17 mouse cellular contexts compared by ENCODE assay signal in the genomic region with DNA sequence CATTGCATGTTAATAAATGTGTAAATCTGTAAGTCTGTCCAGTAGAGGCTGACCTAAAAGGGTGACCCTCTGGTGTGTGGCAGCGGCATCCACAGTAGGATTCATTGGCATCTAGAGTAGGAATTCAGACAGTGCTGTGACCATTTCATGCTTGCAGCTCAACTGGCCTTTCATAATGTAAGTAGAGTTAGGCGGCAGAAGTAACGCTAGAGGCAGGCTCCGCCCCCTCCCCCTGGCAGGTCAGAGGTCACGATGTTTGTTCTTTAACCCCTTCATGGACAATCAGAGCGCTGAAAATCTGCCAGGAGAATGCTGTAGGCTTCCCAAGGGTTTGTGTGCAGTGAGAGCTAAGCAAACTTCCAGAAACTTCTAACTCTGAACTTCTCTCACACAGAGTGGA.
DNase-seq lines count a peak whose midpoint lies in the region; ATAC-seq and TF ChIP-seq lines count a peak whose summit lies in the region.
"Had no signal": no experiment of that assay in that cellular context is flagged by ENCODE, and none has a peak within 500 bp of the region (broad histone marks: within the 10 kb centered on the region; RNA-seq: fewer than 3 reads in every experiment).

No protein-coding gene starts in this region.

- no peak overlapping the region for H3K27ac ChIP-seq in kidney, embryonic 15.5 days
- no peak overlapping the region for H3K27ac ChIP-seq in midbrain, embryonic 12.5 days (replicated peaks)
- H3K27ac ChIP-seq in midbrain, embryonic 16.5 days (ENCODE audit: low read length), result no peak overlapping the region
- no peak overlapping the region for H3K27ac ChIP-seq in neural tube, embryonic 11.5 days (ENCODE audit: low read depth, low read length)
- H3K27ac ChIP-seq in heart, adult 2 months, result no peak overlapping the region
- H3K27ac ChIP-seq: embryonic facial prominence, embryonic 15.5 days; heart, embryonic 13.5 days; hindbrain, embryonic 12.5 days; lung, embryonic 15.5 days had no signal

- no peak overlapping the region for H3K4me2 ChIP-seq in kidney, embryonic 15.5 days
- H3K4me2 ChIP-seq in midbrain, embryonic 12.5 days (replicated peaks), result no peak overlapping the region
- H3K4me2 ChIP-seq in midbrain, embryonic 16.5 days (ENCODE audit: low read length), result no peak overlapping the region
- no peak overlapping the region for H3K4me2 ChIP-seq in neural tube, embryonic 11.5 days (ENCODE audit: low read depth)
- H3K4me2 ChIP-seq: embryonic facial prominence, embryonic 15.5 days; heart, embryonic 13.5 days; hindbrain, embryonic 12.5 days; lung, embryonic 15.5 days had no signal

- H3K79me2 ChIP-seq in heart, adult 2 months (replicated peaks; ENCODE audit: control insufficient read depth, insufficient read depth, low read length), result no peaks in the 10 kb centered on the region

- intact Hi-C loops in heart, adult 2 months (cut with DNase I), result loop anchor here (10.0 kb wide), 1 partner anchor 384 kb away; no protein-coding TSS in a partner anchor

- 0 out of 2 replicates have a peak, but pooled peaks cover 2% of the 10 kb centered on the region for H3K9me3 ChIP-seq in kidney, embryonic 15.5 days (replicated peaks)
- no peaks in the 10 kb centered on the region for H3K9me3 ChIP-seq in midbrain, embryonic 12.5 days
- H3K9me3 ChIP-seq in midbrain, embryonic 16.5 days (replicated peaks; ENCODE audit: control insufficient read depth, low read length, poor library complexity, severe bottlenecking), result no peaks in the 10 kb centered on the region
- no peaks in the 10 kb centered on the region for H3K9me3 ChIP-seq in neural tube, embryonic 11.5 days (ENCODE audit: control insufficient read depth, low read length)
- H3K9me3 ChIP-seq: embryonic facial prominence, embryonic 15.5 days; heart, embryonic 13.5 days; hindbrain, embryonic 12.5 days; lung, embryonic 15.5 days had no signal

- no peak for TF ChIP-seq EP300 in heart, adult 2 months (IDR thresholded peaks at IDR 0.05; ENCODE audit: insufficient read depth, low read depth, low read length)

- ATAC-seq in kidney, embryonic 15.5 days (replicated peaks; ENCODE audit: low FRiP score), result no peak
- 0 out of 2 replicates have a peak, but pooled peaks have one; percentile 25 for ATAC-seq in midbrain, embryonic 12.5 days (ENCODE audit: low FRiP score, low read depth)
- ATAC-seq in midbrain, embryonic 16.5 days, result no peak
- ATAC-seq in neural tube, embryonic 11.5 days (ENCODE audit: insufficient read depth, low FRiP score, low TSS enrichment), result no peak
- ATAC-seq: forebrain, embryonic 16.5 days had no signal

- TF ChIP-seq POLR2A in heart, adult 2 months (IDR thresholded peaks at IDR 0.05; ENCODE audit: insufficient read depth, low read depth, low read length), result no peak

- DNase-seq in kidney, adult 9 months, result peak; percentile 34
- DNase-seq in embryo, embryonic 11.5 days (ENCODE audit: low read depth, low spot score), result peak; percentile 19
- peak; percentile 48 for DNase-seq in neural tube, embryonic 11.5 days (ENCODE audit: low spot score)
- no peak for DNase-seq in heart, adult 2 months
- DNase-seq in left cerebral cortex, adult 18-20 months (ENCODE audit: low spot score in 2 of 2), result no peak
- DNase-seq: cerebellum, adult 9-11 months; gastrocnemius, postnatal 10 days; left cerebral cortex, postnatal 4 days had no signal

- 19% methylated on average over 6 of the region's 6 CpGs for WGBS in kidney, embryonic 15.5 days
- WGBS in midbrain, embryonic 12.5 days, result 18% methylated on average over 6 of the region's 6 CpGs
- WGBS in midbrain, embryonic 16.5 days, result 8% methylated on average over 6 of the region's 6 CpGs
- 22% methylated on average over 6 of the region's 6 CpGs for WGBS in neural tube, embryonic 11.5 days
- 40% methylated on average over 6 of the region's 6 CpGs for WGBS in heart, adult 2 months

- H3K27me3 ChIP-seq in kidney, embryonic 15.5 days, result no peaks in the 10 kb centered on the region
- H3K27me3 ChIP-seq in midbrain, embryonic 12.5 days, result no peaks in the 10 kb centered on the region
- H3K27me3 ChIP-seq in midbrain, embryonic 16.5 days (ENCODE audit: control insufficient read depth, insufficient read depth, low read depth, low read length), result no peaks in the 10 kb centered on the region
- H3K27me3 ChIP-seq in neural tube, embryonic 11.5 days (ENCODE audit: control insufficient read depth, insufficient read depth, low read length), result no peaks in the 10 kb centered on the region
- H3K27me3 ChIP-seq in heart, adult 2 months (ENCODE audit: control insufficient read depth, insufficient read depth, low read length), result no peaks in the 10 kb centered on the region
- H3K27me3 ChIP-seq: embryonic facial prominence, embryonic 15.5 days; heart, embryonic 13.5 days; hindbrain, embryonic 12.5 days; lung, embryonic 15.5 days; megakaryocyte, embryonic 14.5 days had no signal

- no peak overlapping the region for H3K4me3 ChIP-seq in kidney, embryonic 15.5 days (replicated peaks)
- no peak overlapping the region for H3K4me3 ChIP-seq in midbrain, embryonic 12.5 days
- no peak overlapping the region for H3K4me3 ChIP-seq in midbrain, embryonic 16.5 days (ENCODE audit: low read depth, low read length)
- no peak overlapping the region for H3K4me3 ChIP-seq in neural tube, embryonic 11.5 days (ENCODE audit: low read depth, low read length)
- H3K4me3 ChIP-seq in heart, adult 2 months, result no peak overlapping the region
- H3K4me3 ChIP-seq: embryonic facial prominence, embryonic 15.5 days; heart, embryonic 13.5 days; hindbrain, embryonic 12.5 days; lung, embryonic 15.5 days; megakaryocyte, embryonic 14.5 days had no signal

- peaks cover 12% of the 10 kb centered on the region; the same call in 1 of the 2 replicates for H3K4me1 ChIP-seq in kidney, embryonic 15.5 days
- peaks cover 3% of the 10 kb centered on the region for H3K4me1 ChIP-seq in midbrain, embryonic 12.5 days
- no peaks in the 10 kb centered on the region for H3K4me1 ChIP-seq in midbrain, embryonic 16.5 days (ENCODE audit: control insufficient read depth, insufficient read depth, low read length)
- H3K4me1 ChIP-seq in neural tube, embryonic 11.5 days (ENCODE audit: control insufficient read depth, insufficient read depth, low read length), result no peaks in the 10 kb centered on the region; the same call in 1 of the 2 replicates
- peaks cover under 1% of the 10 kb centered on the region; the same call in 1 of the 2 replicates for H3K4me1 ChIP-seq in heart, adult 2 months (ENCODE audit: control insufficient read depth, insufficient read depth, low read length)
- H3K4me1 ChIP-seq: embryonic facial prominence, embryonic 15.5 days had no signal

- TF ChIP-seq CTCF in heart, adult 2 months (IDR thresholded peaks at IDR 0.05), result no peak

- H3K9ac ChIP-seq in kidney, embryonic 15.5 days, result no peak overlapping the region
- H3K9ac ChIP-seq in midbrain, embryonic 12.5 days (replicated peaks), result no peak overlapping the region
- no peak overlapping the region for H3K9ac ChIP-seq in midbrain, embryonic 16.5 days (ENCODE audit: low read depth, low read length)
- no peak overlapping the region for H3K9ac ChIP-seq in neural tube, embryonic 11.5 days (ENCODE audit: low read length)
- no peak overlapping the region for H3K9ac ChIP-seq in heart, adult 2 months (ENCODE audit: low read depth, low read length)
- H3K9ac ChIP-seq: embryonic facial prominence, embryonic 15.5 days; heart, embryonic 13.5 days; hindbrain, embryonic 12.5 days; lung, embryonic 15.5 days had no signal

- peaks cover 3% of the 10 kb centered on the region; the same call in 1 of the 2 replicates for H3K36me3 ChIP-seq in kidney, embryonic 15.5 days
- H3K36me3 ChIP-seq in midbrain, embryonic 12.5 days, result no peaks in the 10 kb centered on the region
- 0 out of 2 replicates have a peak, but pooled peaks cover 7% of the 10 kb centered on the region for H3K36me3 ChIP-seq in midbrain, embryonic 16.5 days (ENCODE audit: control insufficient read depth, insufficient read depth, low read length)
- H3K36me3 ChIP-seq in neural tube, embryonic 11.5 days (ENCODE audit: control insufficient read depth, insufficient read depth, low read length), result no peaks in the 10 kb centered on the region
- peaks cover 47% of the 10 kb centered on the region for H3K36me3 ChIP-seq in heart, adult 2 months (ENCODE audit: control insufficient read depth, insufficient read depth, low read length)
- H3K36me3 ChIP-seq: embryonic facial prominence, embryonic 15.5 days; lung, embryonic 15.5 days had no signal

Comparison
In these comparisons a context has a peak if more than half of its experiments do, and no peak if none do; other contexts are left out.
1. DNase-seq: peak in kidney, adult 9 months (single experiment), embryo, embryonic 11.5 days (single experiment) and neural tube, embryonic 11.5 days (single experiment); none in heart, adult 2 months (0 of 2) and left cerebral cortex, adult 18-20 months (0 of 2).